Mouse (Mus musculus): ENCODE results near the gene B3galt4.
"Not testable (repeated sequence)": the region's sequence is repeated elsewhere in the genome, so short reads cannot be mapped to it uniquely, and the experiment has no call there.

DNA sequence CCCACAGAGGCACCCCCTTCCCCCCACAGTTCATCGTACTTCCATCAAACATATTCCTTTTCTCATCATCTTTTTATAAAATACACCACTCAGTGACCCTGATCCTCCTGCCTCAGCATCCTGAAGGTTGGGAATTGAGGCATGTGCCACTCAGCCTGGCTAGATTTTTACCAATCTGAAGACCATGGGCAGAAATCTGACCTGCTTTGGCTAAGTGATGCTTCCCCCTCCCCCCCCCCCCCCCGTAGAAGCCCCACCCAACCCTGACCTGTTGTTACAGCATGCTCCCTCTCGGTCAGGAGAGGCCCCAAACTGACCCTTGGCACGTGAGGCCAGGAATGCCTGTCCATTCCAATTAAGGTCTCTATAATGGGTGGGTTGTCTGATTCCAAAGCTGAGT lies 46.5 kb downstream of the B3galt4 start, which contains the start of gene Platr17:
- not testable (repeated sequence) for TF ChIP-seq CTCF (conservative IDR thresholded peaks at IDR 0.05; ENCODE audit: insufficient read depth, insufficient read length, low read depth, low read length); POLR2A (IDR thresholded peaks at IDR 0.05; ENCODE audit: low read depth, low read length)
